Mouse (Mus musculus) forebrain, embryonic 14.5 days (tissue): ENCODE data around the gene Trpc1. TPM values are rescaled to one million over a fixed set of nuclear protein-coding genes. Genes with fewer than 3 reads are reported as not detected.

ENCODE experiments used
- ATAC-seq: fragments of 200-750 bp; cut with Nextera tagmentation; 2 replicates; pipeline ENCODE4 v1.8.0; 2017; ENCODE audit warnings: mild to moderate bottlenecking, moderate library complexity
- DNase-seq: peaks from one replicate; pipeline ENCODE4 v3.0.0-alpha.2; 2015; ENCODE audit warnings: low spot score
- H3K27ac ChIP-seq: fragments of 300-500 bp; sonication (generic); 2 replicates; pipeline ENCODE4 v1.5.1; 2014; ENCODE audit warnings: low read depth, mild to moderate bottlenecking, control low read depth, low read length, moderate library complexity
- H3K27me3 ChIP-seq: fragments of 300-500 bp; sonication (generic); replicated peaks from 2 replicates; pipeline ENCODE4 v1.6.1; 2014; ENCODE audit warnings: low read length, control low read depth, mixed read lengths; ENCODE audit not compliant: control insufficient read depth, insufficient read depth
- H3K36me3 ChIP-seq: fragments of 300-500 bp; sonication (generic); 2 replicates; pipeline ENCODE4 v1.6.1; 2014; ENCODE audit warnings: low read length, control low read depth; ENCODE audit not compliant: control insufficient read depth, insufficient read depth
- H3K4me1 ChIP-seq: fragments of 300-500 bp; sonication (generic); 2 replicates; pipeline ENCODE4 v1.6.1; 2014; ENCODE audit warnings: antibody characterized with exemption, low read length, control low read depth; ENCODE audit not compliant: control insufficient read depth, insufficient read depth
- H3K4me2 ChIP-seq: fragments of 300-500 bp; sonication (generic); 2 replicates; pipeline ENCODE4 v1.6.1; 2014; ENCODE audit warnings: mild to moderate bottlenecking, control low read depth, low read length
- H3K4me3 ChIP-seq: fragments of 300-500 bp; sonication (generic); 2 replicates; pipeline ENCODE4 v1.5.1; 2014; ENCODE audit warnings: low read depth, low read length, control low read depth
- H3K9ac ChIP-seq: fragments of 300-500 bp; sonication (generic); 2 replicates; pipeline ENCODE4 v1.6.1; 2014; ENCODE audit warnings: mild to moderate bottlenecking, low read length, control low read depth, moderate library complexity
- H3K9me3 ChIP-seq: fragments of 300-500 bp; sonication (generic); replicated peaks from 2 replicates; pipeline ENCODE4 v1.6.1; 2016; ENCODE audit warnings: low read length, control low read depth, mixed read lengths; ENCODE audit not compliant: control insufficient read depth
- WGBS: fragments of 180-500 bp; shearing (Covaris S2); extraction: QIAGEN DNeasy Blood & Tissue Kit; methylation state at CpG from one replicate; pipeline ENCODE4 v1.1.7; 2014; 5-methylcytosine and 5-hydroxymethylcytosine counted together
- polyA plus RNA-seq: library from polyadenylated mRNA; unstranded; fragments of >200 nt; fragmentation: Nextera tagmentation; extraction: Ambion mirVana; gene quantifications from 2 replicates; pipeline ENCODE4 v1.2.1, GENCODE M21; 2014

The Trpc1 gene
- polyA plus RNA-seq = 4.5 and 4.6 TPM in 2 replicates

- Histone ChIP-seq H3K36me3 (no peaks in the 10 kb centered on the region), H3K9me3 (no peaks in the 10 kb centered on the region), H3K4me3 (peak within 1 kb of the TSS; percentile 94), H3K9ac (peak within 1 kb of the TSS; percentile 87), H3K27ac (0 out of 2 replicates have a peak within 1 kb of the TSS, but pooled peaks have one; percentile 27), H3K4me1 (peaks cover 4% of the 10 kb centered on the region), H3K27me3 (no peaks in the 10 kb centered on the region), H3K4me2 (peak within 1 kb of the TSS; percentile 78)
- peak; percentile 91 for DNase-seq
- under 1% methylated on average over 47 of the region's 56 CpGs for WGBS
- peak; percentile 99 for ATAC-seq
Observed at GRCm38 (mm10) chr9:95750037-95750511, at the start of gene Trpc1. Gene Trpc1 (minus strand): TSS chr9:95750375.

- 86% methylated on average over 2 of the region's 2 CpGs for WGBS
- Histone ChIP-seq H3K4me2 (no peak overlapping the region), H3K27me3 (no peaks in the 10 kb centered on the region), H3K27ac (no peak overlapping the region), H3K36me3 (no peaks in the 10 kb centered on the region), H3K4me3 (no peak overlapping the region), H3K9ac (no peak overlapping the region), H3K4me1 (no peaks in the 10 kb centered on the region), H3K9me3 (no peaks in the 10 kb centered on the region)
- DNase-seq (no peak), ATAC-seq (no peak)
Observed at GRCm38 (mm10) chr9:95796323-95796722, 46.1 kb upstream of the Trpc1 start.

- WGBS = 22% methylated on average over 5 of the region's 5 CpGs
- H3K27me3 ChIP-seq = no peaks in the 10 kb centered on the region
- H3K27ac ChIP-seq = no peak overlapping the region
- H3K9ac ChIP-seq = no peak overlapping the region
- no peaks in the 10 kb centered on the region for H3K4me1 ChIP-seq
- no peak overlapping the region for H3K4me3 ChIP-seq
- no peak for ATAC-seq
- DNase-seq = no peak
- H3K36me3 ChIP-seq = no peaks in the 10 kb centered on the region
- H3K4me2 ChIP-seq = no peak overlapping the region
- no peaks in the 10 kb centered on the region for H3K9me3 ChIP-seq
Observed at GRCm38 (mm10) chr9:95795844-95796243, 45.7 kb upstream of the Trpc1 start.

- Histone ChIP-seq H3K27ac (no peak overlapping the region), H3K27me3 (no peaks in the 10 kb centered on the region), H3K4me2 (no peak overlapping the region), H3K4me3 (no peak overlapping the region), H3K36me3 (no peaks in the 10 kb centered on the region), H3K9ac (no peak overlapping the region), H3K4me1 (no peaks in the 10 kb centered on the region), H3K9me3 (no peaks in the 10 kb centered on the region)
- 71% methylated on average over 2 of the region's 2 CpGs for WGBS
- DNase-seq = no peak
- ATAC-seq = no peak
Observed at GRCm38 (mm10) chr9:95795077-95795784, 45.1 kb upstream of the Trpc1 start.

GRCm38 (mm10) chr9:95793986-95794744 is 44.0 kb upstream of the Trpc1 start:
- ATAC-seq (no peak), DNase-seq (no peak)
- Histone ChIP-seq H3K4me1 (no peaks in the 10 kb centered on the region), H3K36me3 (no peaks in the 10 kb centered on the region), H3K9me3 (no peaks in the 10 kb centered on the region), H3K27ac (no peak overlapping the region), H3K9ac (no peak overlapping the region), H3K4me2 (no peak overlapping the region), H3K27me3 (no peaks in the 10 kb centered on the region), H3K4me3 (no peak overlapping the region)
- 92% methylated on average over 15 of the region's 15 CpGs for WGBS

- Histone ChIP-seq H3K4me3 (no peak overlapping the region), H3K4me1 (no peaks in the 10 kb centered on the region), H3K27me3 (no peaks in the 10 kb centered on the region), H3K27ac (0 out of 2 replicates have a peak overlapping the region, but pooled peaks have one; percentile 33), H3K36me3 (no peaks in the 10 kb centered on the region), H3K9me3 (no peaks in the 10 kb centered on the region), H3K4me2 (no peak overlapping the region; the same call in 1 of the 2 replicates), H3K9ac (no peak overlapping the region)
- DNase-seq = peak; percentile 46
- 69% methylated on average over 16 of the region's 16 CpGs for WGBS
- peak; percentile 46; the same call in 1 of the 2 replicates for ATAC-seq
Observed at GRCm38 (mm10) chr9:95784888-95785511, 34.8 kb upstream of the Trpc1 start.

GRCm38 (mm10) chr9:95783646-95784293 is 33.6 kb upstream of the Trpc1 start:
- no peak for DNase-seq
- no peak for ATAC-seq
- Histone ChIP-seq H3K27me3 (no peaks in the 10 kb centered on the region), H3K4me1 (no peaks in the 10 kb centered on the region), H3K9me3 (no peaks in the 10 kb centered on the region), H3K36me3 (no peaks in the 10 kb centered on the region), H3K27ac (no peak overlapping the region), H3K4me2 (no peak overlapping the region), H3K9ac (no peak overlapping the region), H3K4me3 (no peak overlapping the region)
- whole genome bisulfite sequencing = 76% methylated on average over 17 of the region's 17 CpGs

- Histone ChIP-seq H3K27me3 (no peaks in the 10 kb centered on the region), H3K9me3 (no peaks in the 10 kb centered on the region), H3K27ac (no peak overlapping the region), H3K4me2 (no peak overlapping the region), H3K9ac (no peak overlapping the region), H3K4me1 (no peaks in the 10 kb centered on the region), H3K36me3 (no peaks in the 10 kb centered on the region), H3K4me3 (no peak overlapping the region)
- DNase-seq (no peak), ATAC-seq (no peak)
- 91% methylated on average over 2 of the region's 2 CpGs for WGBS
Observed at GRCm38 (mm10) chr9:95771671-95772070, 21.5 kb upstream of the Trpc1 start.
